Mouse (Mus musculus) gastrocnemius, adult 8-10 months (tissue): ENCODE measurements around the gene Apobr. TPM values are rescaled to one million over a fixed set of nuclear protein-coding genes. Genes with fewer than 3 reads are reported as not detected.

Experiments
- DNase-seq, 2 experiments: peaks; one replicate each; pipeline ENCODE4 v3.0.0; 2022; ENCODE audit warnings: low spot score in 2 of 2
- total RNA-seq, 4 experiments: library from RNA; stranded (reverse); gene quantifications; 2 replicates each; pipeline ENCODE4 v1.2.4; 2022

Apobr gene
- total RNA-seq, 4 experiments from 2014 or later = 0.15 to 0.94 (median 0.29) TPM

GRCm38 (mm10) chr7:126598919-126599318, 14.2 kb downstream of the Apobr start:
- DNase-seq = no peak

DNA sequence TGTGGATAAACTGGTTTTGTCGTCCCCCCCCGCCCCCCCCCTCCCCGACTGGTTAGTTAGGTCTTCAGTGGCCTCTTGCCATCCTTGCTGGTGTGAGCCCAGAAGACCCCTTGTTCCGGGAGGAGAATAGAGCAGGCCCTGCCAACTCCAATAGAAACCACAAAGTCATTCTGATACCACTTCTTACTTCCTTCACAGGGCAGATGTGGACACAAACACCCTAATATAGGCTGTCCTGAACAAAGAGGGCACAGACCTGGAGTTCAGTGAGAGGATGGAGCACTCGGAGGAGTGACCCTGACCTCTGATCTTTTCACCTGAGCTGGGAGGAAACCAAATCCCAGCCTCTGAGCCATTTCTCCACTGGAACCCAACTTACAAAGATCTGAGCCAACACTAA, 17.2 kb downstream of the Apobr start:
- no peak for DNase-seq

- DNase-seq = no peak
Observed at GRCm38 (mm10) chr7:126602650-126603049, 17.9 kb downstream of the Apobr start.

DNA sequence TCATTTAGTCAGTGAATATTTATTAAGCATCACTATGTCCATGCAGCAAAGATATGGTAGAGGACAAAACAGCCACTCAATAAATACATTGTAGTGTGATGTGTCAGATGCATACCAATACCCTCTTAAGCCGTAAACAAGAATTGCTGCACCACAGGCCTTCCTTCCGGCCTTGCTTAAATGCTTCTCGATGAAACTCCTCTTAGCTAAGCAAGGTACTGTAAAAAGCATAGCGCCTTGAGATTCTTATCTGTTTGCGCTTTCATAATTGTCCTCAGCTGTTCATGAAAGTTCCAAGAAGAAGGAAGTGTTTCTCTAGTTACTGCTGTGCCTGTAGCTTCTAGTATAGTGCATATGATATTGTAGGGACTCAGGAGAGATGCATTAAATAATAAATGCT, 21.9 kb downstream of the Apobr start:
- DNase-seq = no peak

DNA sequence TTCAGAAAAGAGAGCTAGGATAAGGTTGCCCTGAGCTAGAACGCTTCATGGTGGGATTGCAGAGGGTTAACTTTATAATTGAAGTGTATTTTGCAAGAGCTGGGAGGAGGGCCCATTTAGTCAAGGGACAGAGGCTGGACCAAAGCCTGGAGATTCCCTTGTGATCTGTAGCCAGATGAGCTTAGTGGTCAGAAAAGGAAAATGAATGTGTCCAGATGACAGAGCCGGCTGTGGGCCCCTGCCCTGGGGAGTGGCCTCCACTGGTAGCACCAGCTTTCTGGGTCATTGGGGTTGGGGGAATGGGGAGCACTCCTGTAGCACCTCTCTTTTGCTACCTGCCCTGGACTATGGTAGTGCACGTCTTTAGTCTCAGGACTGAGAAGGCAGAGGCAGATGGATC, 22.3 kb downstream of the Apobr start:
- DNase-seq = peak; percentile 71 to 72

DNA sequence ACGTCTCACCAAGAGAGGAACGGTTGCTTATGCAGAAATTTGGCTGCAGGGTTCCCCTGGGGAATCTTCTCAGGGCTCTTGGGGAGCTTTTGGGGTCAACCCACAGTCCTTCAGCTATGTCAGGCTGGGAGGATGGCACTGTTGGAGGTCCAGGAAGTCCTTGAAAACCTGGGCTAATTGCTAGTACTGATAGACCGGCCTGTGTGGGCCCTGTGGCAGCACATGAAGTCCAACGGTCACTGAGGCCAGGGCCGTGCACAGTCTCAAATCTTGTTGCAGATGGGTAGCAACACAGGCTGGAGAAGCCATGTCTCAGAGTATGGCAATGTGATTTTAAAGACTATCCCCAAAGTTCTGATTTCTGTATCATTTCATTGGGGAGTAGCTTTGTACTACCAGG, 23.1 kb downstream of the Apobr start:
- no peak for DNase-seq

DNA sequence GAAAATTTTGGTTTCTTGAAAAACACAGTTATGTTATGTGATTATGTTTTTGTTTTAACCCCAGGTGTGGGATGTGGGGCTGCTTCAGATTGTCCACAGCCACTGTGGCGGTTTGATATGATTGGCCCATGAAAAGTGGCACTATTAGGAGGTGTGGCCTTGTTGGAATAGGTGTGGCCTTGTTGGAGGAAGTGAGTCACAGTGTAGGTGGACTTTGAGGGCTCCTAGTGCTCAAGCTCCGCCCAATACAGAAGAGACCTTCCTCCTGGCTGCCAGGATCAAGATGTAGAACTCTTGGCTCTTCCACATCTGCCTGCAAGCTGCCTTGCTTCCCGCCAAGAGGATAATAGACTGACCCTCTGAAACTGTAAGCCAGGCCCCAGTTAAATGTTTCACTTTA, 28.0 kb downstream of the Apobr start:
- no peak for DNase-seq

DNA sequence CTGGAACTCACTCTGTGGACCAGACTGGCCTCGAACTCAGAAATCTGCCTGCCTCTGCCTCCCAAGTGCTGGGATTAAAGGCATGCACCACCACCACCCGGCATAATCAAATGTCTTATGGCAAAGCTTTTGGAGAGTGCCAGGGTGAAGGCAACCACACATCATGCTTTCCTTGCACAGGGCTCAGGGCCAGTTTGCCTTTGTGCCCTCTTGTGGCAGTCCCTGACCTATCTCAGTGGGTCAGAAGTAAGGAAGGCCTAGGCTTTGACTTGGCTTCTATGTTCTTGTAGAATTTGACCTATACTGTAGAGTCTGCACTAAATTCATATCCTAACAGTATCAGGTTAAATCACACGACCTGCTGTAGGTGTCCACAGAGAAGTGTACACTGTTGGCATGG, 32.0 kb downstream of the Apobr start:
- no peak for DNase-seq

DNA sequence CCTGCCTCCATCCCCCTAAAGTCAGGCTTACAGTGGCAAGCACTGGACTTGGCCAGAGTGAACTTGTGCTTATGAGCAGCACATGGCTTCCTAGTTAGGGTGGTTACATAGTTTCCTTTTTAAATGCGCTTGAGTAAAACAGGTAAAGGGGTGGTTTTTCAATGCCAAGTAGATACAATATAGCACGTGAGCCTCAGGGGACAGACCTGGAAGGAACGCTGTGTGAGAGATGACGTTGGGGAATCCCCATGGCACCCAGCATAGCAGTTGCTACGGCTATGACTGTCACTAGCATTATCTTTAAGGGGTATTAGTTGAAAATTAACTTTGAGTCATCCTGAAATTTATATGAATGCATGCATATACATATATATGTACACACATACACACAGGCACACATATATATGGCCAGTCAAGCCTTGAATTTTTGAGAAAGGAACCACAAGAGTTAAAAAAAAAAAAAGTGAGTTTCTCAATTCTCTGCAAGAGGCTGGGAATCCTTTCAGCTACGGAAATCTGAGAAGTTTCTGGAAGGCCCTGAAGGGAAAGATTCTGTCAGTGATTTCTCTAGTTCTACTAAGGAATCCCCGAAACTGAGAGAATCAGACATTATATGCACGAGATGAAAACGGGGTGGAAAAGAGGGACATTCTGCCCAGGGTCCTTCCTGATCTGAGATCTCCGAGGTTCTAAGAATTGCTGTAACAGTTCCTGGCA, 35.0 kb downstream of the Apobr start:
- no peak for DNase-seq

DNA sequence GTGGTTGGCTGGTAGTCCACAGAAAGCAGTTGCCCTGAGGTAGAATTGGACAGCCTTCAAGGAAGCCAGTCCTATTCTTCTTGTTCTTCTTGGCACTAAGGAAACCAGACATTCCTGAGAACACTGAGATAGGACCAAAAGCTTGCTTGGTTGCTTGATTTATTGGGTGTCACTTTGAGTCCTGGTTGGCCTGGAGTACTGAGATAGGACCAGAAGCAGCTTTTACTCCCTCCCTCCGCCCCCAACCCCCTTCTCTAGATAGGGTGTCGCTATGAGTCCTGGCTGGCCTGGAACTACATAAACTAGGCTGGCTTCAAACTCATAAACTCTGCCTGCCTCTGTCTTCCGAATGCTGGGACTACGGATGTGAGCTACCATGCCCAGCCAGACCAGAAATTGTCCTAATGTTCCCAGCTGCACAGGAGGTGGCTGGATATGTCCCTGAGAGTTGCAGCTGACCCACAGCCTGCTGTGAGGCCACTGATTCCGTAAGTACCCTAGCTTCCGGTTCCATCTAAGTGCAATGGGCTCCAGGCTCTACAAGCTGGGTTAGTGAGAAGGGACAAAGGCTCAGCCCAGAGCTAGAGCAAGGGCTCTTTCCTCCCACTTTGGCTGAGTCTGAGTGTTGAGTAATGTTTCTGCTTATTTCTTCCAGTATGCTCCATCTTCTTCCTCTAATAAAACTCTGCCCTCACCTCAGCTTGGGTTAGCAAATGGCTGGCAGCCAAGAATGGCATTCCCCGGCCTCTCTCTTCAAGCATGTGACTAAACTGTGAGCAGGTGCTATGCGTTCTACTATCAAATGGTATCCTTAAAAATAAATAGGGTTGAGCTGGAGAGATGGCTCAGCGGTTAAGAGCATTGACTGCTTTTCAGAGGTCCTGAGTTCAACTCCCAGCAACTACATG, 37.0 kb downstream of the Apobr start:
- no peak for DNase-seq

DNA sequence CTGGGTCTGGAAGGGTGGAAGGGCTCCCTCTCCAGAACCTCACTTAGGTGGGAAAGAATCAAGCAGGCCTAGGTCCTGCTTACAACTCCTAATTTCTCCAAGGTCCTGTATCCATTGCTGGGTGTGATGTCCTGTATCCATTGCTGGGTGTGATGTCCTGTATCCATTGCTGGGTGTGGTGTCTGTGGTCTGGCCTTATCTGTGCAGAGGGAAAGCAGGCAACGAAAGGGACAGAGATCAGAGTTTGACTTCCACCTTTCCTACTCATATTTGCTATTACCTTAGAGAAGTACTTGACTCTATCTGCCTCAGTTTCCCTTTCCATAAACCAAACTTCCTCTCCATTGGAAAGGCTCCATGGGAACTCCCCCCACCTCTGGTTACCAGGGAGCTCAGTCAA, 38.6 kb downstream of the Apobr start:
- DNase-seq = no peak

- peak in 1 of 2 experiments; percentile 18 for DNase-seq
Observed at GRCm38 (mm10) chr7:126624774-126625173, 40.0 kb downstream of the Apobr start.

DNA sequence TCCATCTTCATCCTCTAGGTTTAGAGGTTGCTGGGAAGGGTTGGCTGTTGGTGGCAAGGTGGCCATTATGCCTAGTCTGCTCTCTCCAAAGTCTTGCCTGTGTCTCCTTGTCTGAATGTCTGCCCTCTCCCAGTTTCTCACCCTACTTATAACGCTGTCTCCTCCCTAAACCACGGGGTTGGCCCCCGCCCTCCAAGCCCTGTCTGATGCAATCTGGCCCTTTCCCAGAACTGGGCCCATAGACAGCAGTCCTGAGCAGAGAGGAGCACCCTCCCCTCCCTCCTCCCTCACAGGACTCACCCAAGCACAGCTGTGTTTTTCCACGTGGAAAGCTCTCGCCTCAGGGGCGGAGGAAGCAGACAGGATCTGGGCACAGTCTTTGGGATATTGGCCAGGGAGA, 40.6 kb downstream of the Apobr start:
- DNase-seq = peak; percentile 76 to 85

DNA sequence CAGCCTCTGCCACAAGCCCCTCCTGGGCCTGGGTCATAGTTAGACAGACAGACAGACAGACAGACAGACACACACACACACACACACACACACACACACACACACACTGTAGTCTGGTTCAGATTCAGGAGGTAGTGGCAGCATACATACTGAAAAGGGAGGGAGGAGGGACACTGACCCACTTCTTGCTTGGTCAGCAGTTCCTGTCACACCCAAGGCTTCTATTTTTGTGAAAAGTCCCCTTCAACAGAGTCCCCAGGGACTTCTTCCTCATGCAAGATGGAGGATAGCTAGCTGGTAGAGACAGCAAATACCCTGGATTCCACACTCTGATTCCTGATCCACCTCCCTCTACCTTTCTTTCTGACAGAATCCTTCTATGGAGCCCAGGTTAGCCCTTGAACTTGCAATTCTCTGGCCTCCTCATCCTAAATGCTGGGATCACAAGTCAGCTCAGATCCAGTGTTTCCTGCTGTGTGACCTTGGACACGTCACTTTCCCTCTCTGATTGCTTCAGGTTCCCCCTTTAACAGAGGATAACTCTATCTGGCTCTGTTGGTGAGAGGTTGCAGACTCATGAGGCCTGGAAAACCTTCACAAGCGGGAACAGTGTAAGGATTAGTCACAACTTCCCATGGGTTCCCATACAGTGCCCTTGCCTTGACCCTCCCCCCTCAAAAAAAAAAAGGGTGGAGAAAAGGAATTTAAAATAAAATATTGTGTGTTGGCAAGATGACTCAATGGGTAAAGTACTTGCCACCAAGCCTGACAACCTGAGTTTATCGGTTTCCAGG, 41.3 kb downstream of the Apobr start:
- DNase-seq = no peak

DNA sequence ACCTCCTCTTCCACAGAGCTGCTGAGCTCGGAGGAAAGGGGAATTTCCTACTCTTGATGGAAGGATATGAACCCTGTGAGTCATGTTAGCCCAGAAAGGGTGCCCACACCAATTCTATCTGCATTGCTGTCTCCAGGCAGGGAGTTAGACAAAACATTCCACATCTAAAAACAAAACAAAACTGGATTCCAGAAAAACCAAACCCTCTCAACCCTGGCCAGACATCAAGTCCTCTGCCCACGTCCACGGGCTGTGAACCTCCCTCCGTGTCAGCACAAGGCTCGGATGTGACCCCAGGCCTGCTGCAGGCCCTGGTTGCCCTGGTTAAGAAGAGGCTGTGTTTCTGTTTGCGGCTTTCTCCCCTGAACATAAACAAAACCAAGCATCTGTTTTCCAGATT, 43.4 kb downstream of the Apobr start:
- DNase-seq = no peak

GRCm38 (mm10) chr7:126629915-126630314, 45.2 kb downstream of the Apobr start:
- no peak for DNase-seq

- no peak for DNase-seq
Observed at GRCm38 (mm10) chr7:126630824-126631518, 46.2 kb downstream of the Apobr start, which contains the start of gene Nupr1. Gene Nupr1 (minus strand): TSS chr7:126630861.

DNA sequence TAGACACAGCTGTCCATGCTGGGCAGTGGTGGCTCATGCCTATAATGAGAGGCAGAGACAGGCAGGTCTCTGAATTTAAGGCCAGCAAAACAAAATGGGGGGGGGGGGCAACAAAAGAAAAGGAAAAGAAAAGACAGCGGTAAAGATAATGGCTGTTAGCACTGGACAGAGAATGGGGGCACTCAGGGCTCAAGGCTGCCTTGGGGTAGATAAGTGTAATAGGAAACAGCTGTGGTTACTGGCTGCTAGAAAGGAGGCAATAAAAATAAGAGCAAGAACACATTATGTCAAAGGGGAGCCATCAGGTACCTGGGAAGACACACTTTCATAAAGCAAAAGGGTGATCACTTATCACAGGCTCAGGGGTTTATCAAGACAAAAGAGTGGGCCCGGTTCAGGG, 47.7 kb downstream of the Apobr start:
- DNase-seq = no peak

- DNase-seq = no peak
Observed at GRCm38 (mm10) chr7:126635375-126635774, 50.6 kb downstream of the Apobr start.

- DNase-seq = no peak
Observed at GRCm38 (mm10) chr7:126636733-126637520, 52.2 kb downstream of the Apobr start.
